Mouse (Mus musculus) cerebellum, adult 9-10 months (tissue): Measurements from ENCODE around the gene Abca13.
"Not testable (repeated sequence)": the region's sequence is repeated elsewhere in the genome, so short reads cannot be mapped to it uniquely, and the experiment has no call there.

ENCODE experiments used
- DNase-seq: peaks from one replicate; pipeline ENCODE4 v3.0.0; 2022

Gene Abca13

DNA sequence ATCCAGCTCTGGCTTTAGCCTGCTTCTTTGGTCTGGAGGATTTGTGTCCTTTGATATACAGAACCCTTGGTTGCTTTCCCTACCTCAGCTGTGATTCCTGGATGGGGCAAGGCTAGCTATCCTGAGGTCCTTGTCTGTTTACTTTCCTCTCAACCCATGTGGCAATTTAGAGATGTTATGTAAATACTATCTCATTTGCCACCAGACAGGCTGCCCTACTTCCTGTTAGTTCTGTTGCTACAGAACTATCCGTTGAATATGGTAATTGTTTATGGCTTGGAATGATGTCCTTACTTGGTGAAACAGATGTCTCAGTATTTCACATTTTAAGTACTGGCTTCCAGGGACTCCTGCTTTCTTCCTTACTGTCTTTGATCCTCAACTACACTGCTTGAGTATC is 107.9 kb downstream of the Abca13 start:
- no peak for DNase-seq

DNA sequence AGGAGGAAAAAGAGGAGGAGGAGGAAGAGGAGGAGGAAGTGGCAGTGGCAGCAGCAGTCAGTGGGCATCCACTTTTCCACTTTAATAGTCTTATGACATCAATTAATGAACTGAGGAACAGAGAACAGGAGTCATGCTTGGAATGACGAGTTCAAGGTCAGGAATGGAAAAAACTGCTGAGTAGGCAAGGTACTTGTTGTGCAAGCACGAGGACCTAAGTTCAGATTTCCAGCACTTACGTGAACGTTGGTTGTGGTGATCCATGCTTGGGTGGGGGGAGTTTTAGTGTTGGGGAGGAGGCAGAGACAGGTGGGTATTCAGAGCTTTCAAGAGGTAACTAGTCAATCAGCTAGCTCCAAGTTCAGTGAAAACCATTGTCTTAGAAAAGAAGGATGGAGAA is 113.7 kb downstream of the Abca13 start:
- DNase-seq, result no peak

DNA sequence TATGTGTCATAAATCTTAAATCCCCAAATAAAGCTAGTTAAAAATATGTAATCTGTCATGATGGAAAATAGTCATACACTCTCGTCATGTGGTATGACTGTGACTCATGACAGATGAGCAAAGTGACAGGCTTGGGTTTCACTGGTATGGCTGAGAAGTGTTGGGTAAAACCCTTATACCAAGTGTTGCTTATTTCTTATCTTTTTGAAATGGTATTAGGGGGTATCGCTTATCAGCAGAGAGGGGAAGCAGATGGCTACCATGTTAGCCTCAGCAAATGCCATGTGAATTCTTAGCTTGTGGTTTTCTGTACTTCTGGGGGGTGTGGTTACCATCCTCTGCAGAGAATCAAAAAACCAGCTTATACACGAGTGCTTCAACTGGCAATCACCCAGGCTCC is 124.8 kb downstream of the Abca13 start:
- DNase-seq, result no peak

DNA sequence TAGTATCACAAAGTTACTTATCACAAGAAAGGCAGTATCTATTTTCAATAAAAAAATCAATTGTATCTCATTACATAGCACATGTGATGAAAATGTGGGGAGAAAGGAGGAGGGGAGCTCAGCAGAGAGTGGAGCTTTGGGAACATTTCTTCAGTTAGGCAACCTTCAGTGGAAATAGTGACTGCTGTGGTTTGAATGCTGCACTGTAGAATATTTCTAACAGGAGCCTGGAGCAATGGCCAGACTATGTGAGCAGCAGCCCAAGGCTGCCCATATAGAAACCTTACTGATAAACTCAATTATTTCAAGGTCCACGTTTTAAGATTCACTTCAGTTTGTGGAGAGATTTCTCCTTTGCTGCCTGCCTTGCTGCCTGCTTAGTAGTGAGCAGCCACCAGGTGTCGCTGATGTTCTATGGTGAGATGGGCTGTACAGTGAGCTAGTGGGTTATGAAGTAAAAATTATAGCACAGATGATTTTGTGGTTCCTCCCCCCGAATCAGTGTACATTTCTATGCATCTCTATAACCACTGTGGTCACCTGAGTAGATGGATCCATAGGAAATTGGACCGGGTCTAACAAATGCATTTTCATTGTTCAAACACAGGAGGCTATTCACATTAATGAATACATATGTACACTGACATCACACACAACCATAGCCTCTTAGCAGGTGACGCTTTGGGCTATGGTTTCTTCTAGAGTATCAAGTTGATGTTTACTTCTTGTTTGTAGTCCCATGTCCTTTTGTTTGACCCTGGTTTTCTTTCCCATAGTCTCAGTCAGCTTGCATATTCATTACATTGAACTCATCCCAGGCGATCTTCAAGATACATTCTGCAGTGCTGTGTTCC is 125.6 kb downstream of the Abca13 start:
- peak; percentile 25 for DNase-seq

DNA sequence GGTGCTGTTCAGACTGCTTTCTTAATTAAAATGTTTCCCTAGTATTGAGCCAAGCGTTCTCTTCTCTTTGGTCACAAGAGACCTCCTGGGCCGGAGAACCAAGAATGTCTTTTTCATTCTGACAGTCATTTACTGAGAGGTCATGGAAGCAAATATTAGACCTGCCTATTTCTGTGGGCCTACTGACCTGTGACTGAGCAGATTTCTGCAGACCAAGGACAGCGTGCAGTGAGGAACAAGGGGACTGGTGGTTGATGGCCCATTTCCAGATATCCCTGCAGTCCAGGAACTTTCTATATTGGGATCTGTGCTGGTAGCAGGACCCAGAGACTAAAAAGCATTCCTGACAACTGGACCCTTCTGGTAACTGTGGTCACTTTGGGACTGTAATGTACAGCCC is 146.4 kb downstream of the Abca13 start:
- no peak for DNase-seq

DNA sequence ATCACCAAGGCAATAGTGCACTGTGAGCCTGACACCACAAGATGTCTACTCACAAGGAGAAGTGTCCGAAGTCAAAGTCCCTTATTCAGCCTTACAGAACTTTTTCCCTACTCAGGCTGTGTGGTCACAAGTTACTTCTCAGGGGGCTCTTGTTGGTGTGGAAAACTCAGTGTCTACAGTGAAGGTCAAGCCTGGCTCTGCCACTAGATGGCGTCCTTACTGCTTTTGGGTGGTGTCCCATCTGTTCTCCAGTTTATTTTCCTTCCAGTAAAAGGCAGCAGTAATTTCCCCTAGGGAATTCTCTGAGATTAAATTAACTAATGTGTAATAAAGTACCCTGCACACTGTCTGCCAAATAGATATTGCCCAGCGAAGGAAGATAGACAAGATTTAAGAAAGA is 156.0 kb downstream of the Abca13 start:
- no peak for DNase-seq

DNA sequence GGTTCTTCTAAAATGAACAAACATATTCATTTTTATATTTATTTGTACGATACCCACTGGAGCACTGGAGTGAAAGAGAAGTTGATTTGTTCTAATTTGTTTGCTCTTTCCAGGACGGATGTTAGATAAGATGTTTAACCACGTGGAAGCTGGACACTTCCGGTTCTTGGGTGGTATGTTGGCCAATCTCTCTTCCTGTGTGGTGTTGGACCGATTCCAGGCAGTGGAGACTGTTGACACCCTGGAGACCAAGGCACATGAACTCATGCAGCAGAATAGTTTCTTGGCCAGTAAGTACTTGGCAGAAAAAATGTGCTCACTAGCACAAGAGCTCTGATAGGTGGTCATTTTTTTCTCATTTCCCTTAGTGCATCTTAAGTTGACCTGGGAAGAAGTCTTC is 181.4 kb downstream of the Abca13 start:
- DNase-seq, result no peak

DNA sequence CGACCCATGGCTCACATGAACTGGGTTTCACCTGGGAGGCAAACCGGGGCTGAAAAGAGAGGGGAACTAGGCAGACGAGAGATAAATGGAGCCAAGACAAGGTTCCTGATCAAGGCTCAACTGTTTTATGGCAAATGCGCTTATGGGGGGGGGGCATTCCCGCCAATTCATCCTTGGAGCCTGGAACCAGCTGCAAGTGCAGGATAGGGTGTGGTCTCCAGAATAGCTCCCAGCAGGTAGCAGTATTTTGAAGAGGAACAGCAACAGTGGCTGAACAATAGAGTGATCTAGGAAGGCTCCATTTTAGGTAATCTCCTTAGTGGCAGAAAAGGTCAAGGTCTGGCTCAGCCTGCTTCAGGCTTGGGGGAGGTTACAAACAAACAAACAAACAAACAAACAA is 182.7 kb downstream of the Abca13 start:
- DNase-seq, result not testable (repeated sequence)

DNA sequence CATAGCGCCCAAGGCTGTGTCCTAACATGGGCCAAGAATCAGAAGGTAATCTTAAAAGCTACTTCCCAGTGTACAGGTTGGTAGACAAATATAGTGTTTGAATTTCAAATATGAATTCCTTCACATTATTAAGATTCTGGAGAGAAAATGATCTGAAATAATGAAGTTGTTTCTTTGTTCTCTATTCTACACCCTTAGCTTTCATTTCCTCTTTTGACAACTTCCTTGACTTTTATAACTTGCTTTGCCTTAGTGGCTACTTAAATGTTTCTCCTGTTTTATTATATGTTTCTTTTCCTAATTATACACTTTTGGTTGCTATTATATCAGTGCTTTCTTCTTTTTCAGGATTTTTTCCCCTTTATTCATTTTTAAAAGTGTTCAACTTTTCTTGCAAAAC is 196.8 kb downstream of the Abca13 start:
- DNase-seq, result no peak

DNA sequence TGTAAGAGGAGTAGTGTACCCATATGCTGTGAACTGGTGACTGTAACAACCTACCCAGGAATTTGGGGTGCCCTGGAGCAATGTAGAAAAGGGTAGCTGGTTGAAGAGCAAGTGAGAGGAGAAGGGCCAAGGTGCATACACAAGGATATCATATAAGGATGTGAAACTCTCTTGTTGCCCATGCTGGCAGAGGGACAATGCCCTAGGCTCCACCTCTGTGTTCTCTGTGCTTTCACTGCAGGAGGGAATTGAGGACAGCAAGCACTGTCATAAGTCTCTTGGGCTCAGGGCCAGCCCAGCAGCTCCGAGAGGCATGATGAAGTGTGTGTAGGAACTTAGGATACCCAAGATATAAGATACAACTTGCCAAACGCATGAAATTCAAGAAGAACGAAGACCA is 225.2 kb downstream of the Abca13 start:
- DNase-seq, result no peak

DNA sequence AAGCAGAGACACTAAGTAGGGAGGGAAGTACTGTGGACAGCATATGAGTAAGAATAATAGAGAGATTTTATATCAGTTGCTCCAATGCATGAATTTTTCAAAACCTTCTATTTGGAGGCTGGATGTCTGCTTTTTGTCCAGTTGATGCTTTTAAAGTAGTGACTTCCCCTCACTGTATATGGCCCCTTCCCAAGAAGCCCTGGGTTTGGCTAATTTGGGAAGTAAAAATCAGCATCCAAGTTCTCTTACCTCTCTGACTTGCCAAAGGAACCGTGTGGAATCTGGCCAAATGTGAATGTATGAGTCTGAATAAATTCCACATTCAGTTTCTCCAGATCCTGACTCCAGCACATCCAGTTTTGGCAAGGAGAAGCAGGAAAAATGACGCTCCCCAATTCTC is 228.5 kb downstream of the Abca13 start:
- no peak for DNase-seq

DNA sequence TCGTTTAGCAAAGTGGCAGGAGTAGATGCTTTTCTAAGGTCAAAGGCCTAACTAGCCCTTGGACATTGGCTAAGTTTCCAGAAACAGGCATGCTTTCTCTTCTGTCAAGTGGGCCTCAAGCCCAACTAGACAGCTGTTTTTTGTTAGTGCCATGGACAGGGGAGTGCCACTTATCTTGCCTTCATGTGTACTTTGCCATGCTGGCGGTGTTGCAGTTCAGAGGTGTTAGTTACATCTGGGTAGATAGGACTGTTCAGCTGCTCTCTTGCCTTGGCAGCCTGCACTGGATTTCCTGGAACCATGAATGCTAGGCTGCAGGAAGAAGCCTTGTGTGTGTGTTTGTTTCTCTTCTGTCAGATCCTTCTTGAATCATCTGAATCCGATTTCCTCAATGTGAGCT is 235.7 kb downstream of the Abca13 start:
- no peak for DNase-seq

DNA sequence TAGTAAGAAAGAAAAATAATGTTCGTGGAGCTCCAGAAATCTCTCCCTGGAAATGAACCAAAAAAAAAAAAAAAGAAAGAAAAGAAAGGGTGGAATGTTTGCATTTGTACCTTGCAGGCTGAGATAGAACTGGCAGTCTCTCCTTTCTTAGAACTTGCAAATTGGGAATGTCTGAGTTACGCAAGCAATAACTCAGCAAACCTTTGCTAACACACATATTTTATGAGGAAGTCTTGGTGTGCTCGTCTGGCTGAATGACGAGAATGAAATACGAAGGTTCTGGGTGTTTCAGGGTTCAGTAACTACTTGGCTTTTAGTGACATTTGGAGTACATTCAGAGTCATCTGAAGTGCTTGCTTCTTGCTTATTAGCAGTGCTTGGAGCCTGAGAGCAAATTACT is 241.1 kb downstream of the Abca13 start:
- DNase-seq, result no peak

DNA sequence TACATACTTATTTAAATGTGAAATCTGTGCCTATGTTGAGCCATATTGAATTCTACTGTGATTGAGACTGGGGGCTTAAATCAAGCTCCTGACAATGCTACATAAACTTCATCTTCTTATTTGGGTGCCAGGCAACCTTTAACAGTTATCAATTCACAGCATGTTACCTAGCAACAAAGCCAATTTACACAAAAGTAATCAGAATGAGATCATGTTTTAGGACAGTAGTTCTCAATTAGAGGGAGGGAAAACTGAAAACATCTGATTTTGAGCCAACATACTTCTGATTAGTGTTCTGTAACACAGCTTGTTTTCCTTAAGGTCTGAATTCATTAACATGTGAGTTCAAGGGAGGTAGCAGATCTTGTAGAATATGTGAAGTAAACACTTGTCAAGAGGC is 244.9 kb downstream of the Abca13 start:
- DNase-seq, result no peak

DNA sequence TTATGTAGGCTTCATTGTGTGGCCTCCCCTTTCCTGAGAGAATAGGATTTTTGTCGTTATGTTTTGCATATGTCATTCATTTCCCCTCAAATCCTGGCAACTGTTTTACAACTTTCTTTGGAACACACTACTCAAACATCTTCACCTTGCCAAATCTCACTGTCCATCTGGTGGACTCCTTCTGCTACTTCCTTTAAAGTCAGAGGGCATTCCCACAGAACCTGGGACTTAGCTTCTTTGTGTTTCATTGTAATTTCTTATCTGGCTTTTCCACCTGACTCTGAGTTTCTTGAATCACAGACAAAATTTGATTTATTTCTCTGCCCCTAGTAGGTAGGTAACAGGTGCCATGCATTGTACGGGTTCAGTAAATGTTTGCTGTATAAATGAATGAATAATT is 248.0 kb downstream of the Abca13 start:
- no peak for DNase-seq

DNA sequence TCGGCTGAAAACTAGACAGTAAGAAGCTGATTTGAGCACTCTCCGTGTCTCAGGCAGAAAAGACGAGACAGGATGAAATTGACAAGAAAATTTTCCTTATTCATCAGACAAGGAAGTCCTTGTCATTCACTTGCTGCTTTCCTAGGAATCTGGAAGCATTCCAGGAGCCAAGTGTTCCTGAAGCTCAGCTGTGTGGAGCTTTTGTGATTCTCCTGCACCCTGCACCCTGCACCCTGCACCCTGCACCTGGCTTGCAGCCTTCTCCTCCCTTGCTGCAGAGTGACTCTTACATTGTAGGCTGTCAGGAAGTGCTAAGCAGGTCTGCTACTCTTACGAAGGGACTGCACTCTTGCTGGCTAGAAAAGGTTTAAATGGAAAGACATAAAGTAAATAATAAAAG is 249.4 kb downstream of the Abca13 start:
- DNase-seq, result no peak

DNA sequence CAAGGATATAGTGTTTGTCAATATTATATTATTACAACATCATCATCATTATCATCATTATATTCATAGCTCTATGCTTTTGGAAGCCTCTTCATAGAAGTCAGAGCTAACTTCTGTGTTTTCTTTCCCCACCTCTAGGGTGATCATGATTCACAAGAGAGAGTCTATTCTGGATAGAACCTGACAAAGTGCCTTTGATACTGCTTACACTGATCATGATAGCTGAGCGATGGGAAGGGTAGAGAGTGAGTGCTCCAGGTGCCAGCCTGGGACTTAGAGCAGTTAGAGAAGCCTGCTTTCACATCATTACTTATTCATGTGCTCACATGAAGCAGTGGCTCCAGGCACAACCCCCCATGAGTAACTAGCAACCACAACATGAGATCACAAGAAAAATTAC is 280.7 kb downstream of the Abca13 start:
- DNase-seq, result no peak

DNA sequence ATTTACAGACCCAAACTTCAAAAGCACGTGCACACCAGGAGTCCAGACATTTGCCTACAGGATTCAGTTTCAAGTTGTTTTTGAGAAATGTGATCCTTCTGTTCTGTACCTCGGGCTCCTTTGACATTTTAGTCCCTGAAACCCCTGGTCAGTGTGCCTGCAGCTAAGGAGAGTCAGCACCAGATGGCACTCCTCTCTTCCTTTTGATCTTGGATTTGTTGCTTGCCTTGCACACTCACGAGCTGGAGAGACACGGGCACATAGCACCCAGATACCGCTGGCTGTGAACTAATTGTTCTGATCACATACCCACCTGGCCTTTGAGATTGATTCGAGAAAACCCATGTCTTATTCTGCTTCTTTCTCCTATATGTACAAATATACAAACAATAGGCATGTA is 289.8 kb downstream of the Abca13 start:
- peak; percentile 11 for DNase-seq

DNA sequence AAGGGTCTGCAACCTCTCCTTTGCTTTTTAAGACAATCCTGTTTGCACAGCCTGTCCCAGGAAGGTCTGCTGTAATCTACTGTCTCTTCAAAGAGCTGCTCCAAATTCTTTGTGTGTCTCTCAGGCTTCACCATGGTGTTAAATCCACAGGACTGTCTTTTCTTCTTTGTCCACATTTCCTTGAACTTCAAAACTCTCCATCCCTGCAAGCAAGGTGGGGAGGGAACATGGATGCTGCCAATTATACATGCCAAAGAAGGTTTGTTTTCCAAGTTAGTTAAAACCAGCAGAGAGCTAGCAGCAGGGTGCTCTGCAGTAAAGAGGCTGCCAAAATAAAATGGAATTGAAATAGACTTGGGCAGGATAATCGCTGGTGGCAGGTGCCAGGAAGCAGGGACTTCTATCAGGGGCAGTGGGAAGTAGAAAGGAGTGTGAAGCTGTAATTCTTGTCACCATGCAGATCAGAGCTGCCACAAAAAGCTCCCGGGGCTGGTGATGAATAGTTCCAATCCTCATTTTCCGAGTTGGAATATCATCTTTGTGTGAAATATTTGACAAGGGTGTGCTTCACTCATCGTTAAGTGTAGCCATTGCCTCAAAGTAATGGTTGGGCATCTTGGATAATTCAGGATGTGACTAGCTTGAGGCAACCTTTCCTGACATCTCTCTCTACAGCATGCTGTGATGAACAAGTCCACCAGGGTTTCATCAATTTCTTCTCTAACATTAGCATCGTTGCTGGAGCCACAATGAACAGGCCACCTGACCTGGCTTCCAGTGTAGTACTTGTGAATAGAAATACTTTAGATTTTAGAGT is 308.8 kb downstream of the Abca13 start:
- peak; percentile 3 for DNase-seq

DNA sequence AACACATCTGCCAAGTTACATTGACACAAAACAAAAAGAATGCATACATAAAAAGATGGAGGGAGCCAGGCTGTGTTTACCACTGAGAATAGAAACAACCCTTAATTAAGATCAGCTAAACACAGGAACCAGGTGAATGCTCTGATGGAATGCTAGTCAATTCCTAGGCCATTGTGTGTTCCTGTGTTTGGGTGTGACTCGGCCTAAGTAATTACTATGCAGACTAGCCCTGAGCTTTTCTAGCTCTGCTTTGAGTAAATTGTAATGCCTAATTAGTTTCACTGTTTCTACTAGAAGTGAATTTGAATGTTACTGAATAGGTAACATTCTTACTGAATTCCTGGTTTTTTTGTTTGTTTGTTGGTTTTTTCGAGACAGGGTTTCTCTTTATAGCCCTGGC is 323.2 kb downstream of the Abca13 start:
- not testable (repeated sequence) for DNase-seq

DNA sequence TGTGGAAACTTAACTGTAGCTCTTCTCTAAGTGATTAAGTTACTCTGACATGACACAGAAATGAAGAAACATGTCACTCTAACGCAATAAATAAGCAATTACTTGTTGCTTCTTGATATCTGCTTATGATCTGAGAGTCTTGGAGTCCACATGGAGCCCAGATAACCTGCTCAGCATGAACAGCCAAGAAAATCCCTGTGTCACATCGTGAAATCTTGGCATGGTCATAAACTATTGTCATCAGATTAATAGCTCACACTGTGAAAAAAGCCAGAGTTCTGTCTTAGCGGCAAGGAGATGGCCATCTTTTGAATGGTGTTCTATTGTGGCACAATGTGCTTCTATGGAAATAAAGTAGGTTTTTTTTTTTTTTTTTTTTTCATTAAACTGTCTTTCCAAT is 336.8 kb downstream of the Abca13 start:
- DNase-seq, result no peak

DNA sequence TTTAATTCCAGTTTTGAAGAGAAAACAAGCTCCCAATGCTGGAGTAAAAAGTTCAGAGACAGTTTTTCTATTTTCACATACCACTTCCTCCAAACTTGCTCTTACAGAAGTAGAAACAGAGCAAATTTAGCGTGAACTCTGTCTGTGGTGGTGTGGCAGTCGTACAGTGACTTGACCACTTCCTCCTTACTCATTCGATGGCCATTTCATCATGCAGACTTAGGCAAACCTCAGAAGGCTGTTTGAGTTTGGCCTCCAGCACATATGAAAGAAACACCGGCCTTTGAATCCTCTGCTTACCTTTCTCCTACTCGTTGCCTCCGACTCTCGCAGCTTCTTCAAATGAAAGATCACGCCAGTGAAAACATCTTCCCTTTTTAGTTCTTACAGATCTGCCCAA is 340.0 kb downstream of the Abca13 start:
- no peak for DNase-seq

DNA sequence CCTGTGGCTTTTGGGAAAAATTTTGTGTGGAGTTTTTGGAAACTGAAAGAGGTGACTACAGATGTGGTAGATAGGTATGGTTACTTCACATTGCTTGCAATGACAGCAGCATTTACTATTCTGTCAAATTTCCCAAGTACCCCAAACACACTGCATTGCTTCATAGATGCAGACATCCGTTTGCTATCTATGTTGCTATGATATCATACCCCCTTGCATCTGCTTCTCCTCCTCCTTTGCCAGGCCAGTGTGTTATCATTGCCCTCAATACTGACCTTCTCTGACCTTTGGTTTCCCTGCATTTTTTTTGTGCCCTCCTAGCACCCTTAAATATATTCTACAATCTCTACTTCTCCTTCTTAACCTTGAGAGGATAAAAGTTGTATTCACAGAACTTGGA is 341.4 kb downstream of the Abca13 start:
- DNase-seq, result no peak

DNA sequence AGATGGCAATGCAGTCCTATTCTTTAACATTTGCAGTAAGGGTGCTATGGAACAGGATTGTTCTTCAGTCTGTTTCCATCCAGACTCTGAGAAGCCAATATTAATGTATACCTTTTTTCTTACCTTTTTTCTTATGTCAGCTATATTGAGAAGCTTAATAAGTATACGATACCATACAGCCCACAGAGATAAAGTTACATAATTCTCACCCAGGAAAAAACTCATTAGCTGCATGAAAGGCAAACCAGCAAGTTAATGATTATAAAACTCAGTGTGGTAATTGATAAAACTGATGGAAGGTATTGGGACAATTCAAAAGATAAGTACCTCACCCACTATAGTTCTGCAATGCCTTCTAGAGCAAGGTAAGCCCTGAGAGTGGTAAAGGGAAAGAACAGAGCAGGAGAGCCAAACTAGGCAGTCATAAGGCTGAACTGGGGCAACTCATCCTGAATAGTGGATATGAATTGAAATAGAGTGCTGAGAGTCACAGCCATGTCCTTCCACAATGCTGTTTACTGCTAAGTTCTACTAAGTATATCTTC is 342.0 kb downstream of the Abca13 start:
- no peak for DNase-seq
